Mouse (Mus musculus): ENCODE results near the gene N6amt1. TPM values are rescaled to one million over a fixed set of nuclear protein-coding genes. Genes with fewer than 3 reads are reported as not detected.

Gene N6amt1
- polyA plus RNA-seq, 1 experiment from 2014 or later = 22.2 TPM

DNA sequence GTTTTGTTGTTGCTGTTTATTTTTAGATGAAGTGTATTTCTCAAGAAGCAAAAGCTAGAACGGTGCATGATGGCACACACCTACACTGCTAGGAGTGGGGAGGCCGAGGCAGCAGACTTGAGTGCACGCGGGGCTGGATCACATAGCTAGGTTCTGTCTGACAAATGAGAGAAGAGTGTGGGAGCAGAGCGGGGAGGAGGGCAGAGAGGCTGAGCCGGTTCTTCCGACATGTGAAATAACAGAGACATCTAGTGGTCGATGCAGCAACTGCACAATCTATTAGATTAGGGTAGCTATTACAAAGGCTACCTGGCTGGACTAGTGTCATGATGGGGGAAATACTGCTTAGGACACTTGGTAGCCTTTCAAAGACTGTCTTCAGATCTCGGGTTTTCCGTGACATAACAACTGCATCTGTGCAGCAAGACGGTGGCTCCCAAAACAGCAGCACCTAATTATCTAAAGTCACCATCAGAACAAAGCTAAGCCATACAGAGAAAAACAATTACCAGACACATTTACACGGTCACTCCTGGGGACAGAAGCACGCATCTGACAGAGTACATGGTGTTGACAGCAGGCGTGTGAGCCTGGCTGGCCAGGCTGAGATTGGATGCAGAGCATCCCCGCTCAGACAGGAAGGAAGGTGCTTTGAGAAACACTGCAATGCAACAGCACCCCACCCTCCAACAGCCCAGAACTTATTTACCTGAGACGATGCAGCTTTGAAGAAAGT, 40.0 kb downstream of the N6amt1 start:
- Histone ChIP-seq H3K36me3 (peaks cover 30% of the 10 kb centered on the region), H3K9me3 (no peaks in the 10 kb centered on the region), H3K9ac (no peak overlapping the region), H3K4me1 (no peaks in the 10 kb centered on the region), H3K4me3 (replicated peaks) (no peak overlapping the region), H3K4me2 (no peak overlapping the region), H3K27me3 (replicated peaks) (no peaks in the 10 kb centered on the region), H3K27ac (no peak overlapping the region)
- WGBS = 50% methylated on average over 16 of the region's 16 CpGs
- peak; percentile 66 for ATAC-seq (ENCODE audit: insufficient read depth, low FRiP score, low read depth)

- no peak for ATAC-seq (ENCODE audit: insufficient read depth, low FRiP score, low read depth)
- Histone ChIP-seq H3K9me3 (no peaks in the 10 kb centered on the region), H3K27me3 (replicated peaks) (no peaks in the 10 kb centered on the region), H3K4me1 (no peaks in the 10 kb centered on the region), H3K4me3 (replicated peaks) (no peak overlapping the region), H3K36me3 (peaks cover 43% of the 10 kb centered on the region), H3K4me2 (no peak overlapping the region), H3K27ac (no peak overlapping the region), H3K9ac (no peak overlapping the region)
- WGBS = 82% methylated on average over 3 of the region's 3 CpGs
Observed at GRCm38 (mm10) chr16:87405001-87405400, 51.0 kb downstream of the N6amt1 start.

Other genes starting within 250 kb of the N6amt1 start
- 23.2 and 27.0 TPM in 2 replicates for gene Ltn1, start 78.4 kb downstream of the N6amt1 start, polyA plus RNA-seq (2015; fragmentation: Nextera tagmentation; extraction: Ambion mirVana)
- 10.4 and 13.4 TPM in 2 replicates for gene Rwdd2b, start 86.4 kb downstream of the N6amt1 start, polyA plus RNA-seq (2015; fragmentation: Nextera tagmentation; extraction: Ambion mirVana)
- gene Usp16, start 100.5 kb downstream of the N6amt1 start, polyA plus RNA-seq (2015; fragmentation: Nextera tagmentation; extraction: Ambion mirVana) = 41.7 and 42.2 TPM in 2 replicates
- gene Cct8, start 141.7 kb downstream of the N6amt1 start, polyA plus RNA-seq (2015; fragmentation: Nextera tagmentation; extraction: Ambion mirVana) = 389 and 416 TPM in 2 replicates
- gene Map3k7cl, start 199.1 kb downstream of the N6amt1 start, polyA plus RNA-seq (2015; fragmentation: Nextera tagmentation; extraction: Ambion mirVana) = 0.73 and 0.94 TPM in 2 replicates

Data from stomach, embryonic 15.5 days (tissue).